Mouse (Mus musculus): ENCODE results near the gene Hnrnpd. TPM values are rescaled to one million over a fixed set of nuclear protein-coding genes. Genes with fewer than 3 reads are reported as not detected.

Hnrnpd gene
- polyA plus RNA-seq, 1 experiment from 2014 or later = 96.2 TPM

Other genes with a start within 250 kb of the Hnrnpd start
- 59.7 and 69.0 TPM in 2 replicates for gene Rasgef1b, start 249.9 kb downstream of the Hnrnpd start, polyA plus RNA-seq (2015; fragmentation: Nextera tagmentation; extraction: Ambion mirVana)
- gene Vamp9, start 72.7 kb downstream of the Hnrnpd start, polyA plus RNA-seq (2015; fragmentation: Nextera tagmentation; extraction: Ambion mirVana) = 0.34 and 1.0 TPM in 2 replicates
- gene 4930524J08Rik, start 123 bp upstream of the Hnrnpd start, polyA plus RNA-seq (2015; fragmentation: Nextera tagmentation; extraction: Ambion mirVana) = 2.2 and 2.5 TPM in 2 replicates
- 199 and 210 TPM in 2 replicates for gene Hnrnpdl, start 60.7 kb upstream of the Hnrnpd start, polyA plus RNA-seq (2015; fragmentation: Nextera tagmentation; extraction: Ambion mirVana)
- 57.4 and 61.3 TPM in 2 replicates for gene Enoph1, start 61.0 kb upstream of the Hnrnpd start, polyA plus RNA-seq (2015; fragmentation: Nextera tagmentation; extraction: Ambion mirVana)
- 51.9 and 60.2 TPM in 2 replicates for gene Tmem150c, start 180.9 kb upstream of the Hnrnpd start, polyA plus RNA-seq (2015; fragmentation: Nextera tagmentation; extraction: Ambion mirVana)

Measured in midbrain, embryonic 16.5 days (tissue).